Comparison of ENCODE assay signal across 15 mouse cellular contexts in genomic region chr8:107696384-107697346, GRCm38 (mm10).
A peak's percentile ranks its signal among the peaks of the same experiment; 100 is the strongest.
DNase-seq lines count a peak whose midpoint lies in the region; ATAC-seq and TF ChIP-seq lines count a peak whose summit lies in the region.
"Had no signal": no experiment of that assay in that cellular context is flagged by ENCODE, and none has a peak within 500 bp of the region (broad histone marks: within the 10 kb centered on the region; RNA-seq: fewer than 3 reads in every experiment).

No protein-coding gene starts in this region.

- H3K4me2 ChIP-seq in liver, embryonic 16.5 days (ENCODE audit: low read depth, low read length), result no peak overlapping the region
- peak overlapping the region; percentile 47 for H3K4me2 ChIP-seq in liver, postnatal 0 days (ENCODE audit: low read depth, low read length)

- TF ChIP-seq CTCF in liver, postnatal 0 days (IDR thresholded peaks at IDR 0.05; ENCODE audit: low read depth), result no peak

- TF ChIP-seq EP300 in liver, postnatal 0 days (IDR thresholded peaks at IDR 0.05; ENCODE audit: low read depth), result no peak

- DNase-seq in liver, result no peak
- DNase-seq in testis, postnatal 14 days (ENCODE audit: low spot score), result peak; percentile 40
- DNase-seq in testis, postnatal 10 days (ENCODE audit: low spot score), result no peak
- no peak for DNase-seq in liver, postnatal 0 days
- DNase-seq in gastrocnemius, postnatal 36 days, result no peak
- DNase-seq: adrenal gland, adult 8-10 months; cerebellum, adult 2 months; embryo, embryonic 11 days; heart, adult 11 months; kidney, adult 2 months; thymus, adult 2 months had no signal

- intact Hi-C loops in gastrocnemius, postnatal 36 days (cut with DNase I), result no loop called here

- H3K4me1 ChIP-seq in liver, embryonic 16.5 days (ENCODE audit: control insufficient read depth, low read depth, low read length), result no peaks in the 10 kb centered on the region
- peaks cover 3% of the 10 kb centered on the region for H3K4me1 ChIP-seq in liver, postnatal 0 days (ENCODE audit: insufficient read depth)

- H3K36me3 ChIP-seq in liver, embryonic 16.5 days (ENCODE audit: control insufficient read depth, insufficient read depth), result no peaks in the 10 kb centered on the region
- H3K36me3 ChIP-seq in liver, postnatal 0 days (replicated peaks; ENCODE audit: insufficient read depth, low read length), result no peaks in the 10 kb centered on the region

- H3K27ac ChIP-seq in liver, embryonic 16.5 days (ENCODE audit: low read length), result peak overlapping the region; percentile 54
- peak overlapping the region; percentile 35; the same call in 1 of the 2 replicates for H3K27ac ChIP-seq in liver, postnatal 0 days (ENCODE audit: low read depth)

- 64% methylated on average over 20 of the region's 20 CpGs for WGBS in liver, embryonic 16.5 days (ENCODE audit: insufficient replicate concordance)
- 61% methylated on average over 20 of the region's 20 CpGs for WGBS in liver, postnatal 0 days (ENCODE audit: insufficient replicate concordance)

- no peak for ATAC-seq in liver, embryonic 16.5 days (ENCODE audit: low read depth)
- no peak for ATAC-seq in liver, postnatal 0 days
- ATAC-seq in megakaryocyte progenitor cell, adult 5-6 weeks (replicated peaks; ENCODE audit: poor library complexity), result no peak
- ATAC-seq: CD4-positive, CD25-positive, alpha-beta regulatory T cell, adult 4 months; forebrain, embryonic 14.5 days had no signal

- no peaks in the 10 kb centered on the region for H3K9me3 ChIP-seq in liver, embryonic 16.5 days (replicated peaks; ENCODE audit: control insufficient read depth, low read length)
- no peaks in the 10 kb centered on the region for H3K9me3 ChIP-seq in liver, postnatal 0 days (ENCODE audit: low read length)

- no peaks in the 10 kb centered on the region for H3K27me3 ChIP-seq in liver, embryonic 16.5 days (ENCODE audit: control insufficient read depth, insufficient read depth, low read depth, low read length)
- no peaks in the 10 kb centered on the region for H3K27me3 ChIP-seq in liver, postnatal 0 days (ENCODE audit: insufficient read depth, low read length)

- H3K9ac ChIP-seq in liver, embryonic 16.5 days (ENCODE audit: low read depth, low read length), result no peak overlapping the region
- no peak overlapping the region for H3K9ac ChIP-seq in liver, postnatal 0 days (replicated peaks)

- no peak overlapping the region for H3K4me3 ChIP-seq in liver, embryonic 16.5 days (ENCODE audit: low read depth, low read length)
- H3K4me3 ChIP-seq in liver, postnatal 0 days (ENCODE audit: low read depth, low read length), result no peak overlapping the region
